Mouse (Mus musculus): ENCODE results near the gene Col23a1.

The Col23a1 gene

GRCm38 (mm10) chr11:51394301-51394865 is 104.7 kb downstream of the Col23a1 start:
- no peak for TF ChIP-seq GATA4 (IDR thresholded peaks at IDR 0.05; ENCODE audit: insufficient replicate concordance, low read length)

- TF ChIP-seq GATA4 (IDR thresholded peaks at IDR 0.05; ENCODE audit: insufficient replicate concordance, low read length), result no peak
Measured at GRCm38 (mm10) chr11:51396451-51396850, 106.7 kb downstream of the Col23a1 start.

GRCm38 (mm10) chr11:51398084-51398483 is 108.4 kb downstream of the Col23a1 start:
- TF ChIP-seq GATA4 (IDR thresholded peaks at IDR 0.05; ENCODE audit: insufficient replicate concordance, low read length), result no peak

- no peak for TF ChIP-seq GATA4 (IDR thresholded peaks at IDR 0.05; ENCODE audit: insufficient replicate concordance, low read length)
Measured at GRCm38 (mm10) chr11:51400356-51400755, 110.6 kb downstream of the Col23a1 start.

GRCm38 (mm10) chr11:51401481-51402128 is 111.9 kb downstream of the Col23a1 start:
- no peak for TF ChIP-seq GATA4 (IDR thresholded peaks at IDR 0.05; ENCODE audit: insufficient replicate concordance, low read length)

- TF ChIP-seq GATA4 (IDR thresholded peaks at IDR 0.05; ENCODE audit: insufficient replicate concordance, low read length), result no peak
Measured at GRCm38 (mm10) chr11:51403886-51404285, 114.2 kb downstream of the Col23a1 start.

- no peak for TF ChIP-seq GATA4 (IDR thresholded peaks at IDR 0.05; ENCODE audit: insufficient replicate concordance, low read length)
Measured at GRCm38 (mm10) chr11:51404865-51405440, 115.2 kb downstream of the Col23a1 start.

GRCm38 (mm10) chr11:51406531-51406930 is 116.8 kb downstream of the Col23a1 start:
- no peak for TF ChIP-seq GATA4 (IDR thresholded peaks at IDR 0.05; ENCODE audit: insufficient replicate concordance, low read length)

- no peak for TF ChIP-seq GATA4 (IDR thresholded peaks at IDR 0.05; ENCODE audit: insufficient replicate concordance, low read length)
Measured at GRCm38 (mm10) chr11:51407351-51407750, 117.6 kb downstream of the Col23a1 start.

- no peak for TF ChIP-seq GATA4 (IDR thresholded peaks at IDR 0.05; ENCODE audit: insufficient replicate concordance, low read length)
Measured at GRCm38 (mm10) chr11:51410771-51411170, 121.1 kb downstream of the Col23a1 start.

- no peak for TF ChIP-seq GATA4 (IDR thresholded peaks at IDR 0.05; ENCODE audit: insufficient replicate concordance, low read length)
Measured at GRCm38 (mm10) chr11:51414520-51414919, 124.8 kb downstream of the Col23a1 start.

- TF ChIP-seq GATA4 (IDR thresholded peaks at IDR 0.05; ENCODE audit: insufficient replicate concordance, low read length), result no peak
Measured at GRCm38 (mm10) chr11:51415049-51415688, 125.4 kb downstream of the Col23a1 start.

- no peak for TF ChIP-seq GATA4 (IDR thresholded peaks at IDR 0.05; ENCODE audit: insufficient replicate concordance, low read length)
Measured at GRCm38 (mm10) chr11:51418807-51419206, 129.1 kb downstream of the Col23a1 start.

GRCm38 (mm10) chr11:51421878-51422277 is 132.2 kb downstream of the Col23a1 start:
- TF ChIP-seq GATA4 (IDR thresholded peaks at IDR 0.05; ENCODE audit: insufficient replicate concordance, low read length), result no peak

GRCm38 (mm10) chr11:51422713-51423112 is 133.0 kb downstream of the Col23a1 start:
- TF ChIP-seq GATA4 (IDR thresholded peaks at IDR 0.05; ENCODE audit: insufficient replicate concordance, low read length), result no peak

- no peak for TF ChIP-seq GATA4 (IDR thresholded peaks at IDR 0.05; ENCODE audit: insufficient replicate concordance, low read length)
Measured at GRCm38 (mm10) chr11:51426155-51426554, 136.4 kb downstream of the Col23a1 start.
